Mouse (Mus musculus): Measurements from ENCODE around the gene Acox3. TPM values are rescaled to one million over a fixed set of nuclear protein-coding genes. Genes with fewer than 3 reads are reported as not detected.

The Acox3 gene
- polyA plus RNA-seq, 1 experiment from 2014 or later, result 4.1 TPM

DNA sequence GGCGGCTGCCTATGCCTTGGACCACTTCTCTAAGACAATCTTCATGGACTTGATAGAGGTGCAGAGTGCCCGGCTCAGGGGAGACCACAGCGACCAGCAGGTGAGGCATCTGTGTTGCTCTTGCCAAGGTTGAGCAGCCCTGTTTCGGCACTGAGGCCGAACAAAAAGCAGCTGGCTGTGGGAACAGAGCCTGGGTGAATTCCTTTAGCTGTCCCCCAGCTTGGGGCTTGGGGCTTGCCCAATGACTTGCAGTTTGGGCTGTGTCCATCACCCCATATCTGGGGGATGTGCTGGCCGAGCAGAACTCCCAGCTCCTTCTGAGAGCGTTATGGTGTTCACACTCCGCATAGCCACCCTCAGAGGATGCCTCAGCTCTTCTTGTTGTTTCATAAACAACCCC lies 18.7 kb downstream of the Acox3 start:
- Histone ChIP-seq H3K27ac (no peak overlapping the region), H3K9ac (no peak overlapping the region), H3K4me1 (no peaks in the 10 kb centered on the region), H3K27me3 (replicated peaks) (no peaks in the 10 kb centered on the region), H3K4me3 (no peak overlapping the region), H3K9me3 (replicated peaks) (peaks cover 4% of the 10 kb centered on the region; the same call in 1 of the 2 replicates), H3K4me2 (no peak overlapping the region), H3K36me3 (peaks cover 37% of the 10 kb centered on the region)
- 76% methylated on average over 8 of the region's 8 CpGs for WGBS (ENCODE audit: insufficient replicate concordance)
- no peak for ATAC-seq

GRCm38 (mm10) chr5:35605355-35605754 lies 22.5 kb downstream of the Acox3 start:
- H3K4me3 ChIP-seq, result no peak overlapping the region
- 53% methylated on average over 7 of the region's 7 CpGs for WGBS (ENCODE audit: insufficient replicate concordance)
- ATAC-seq, result no peak
- H3K9me3 ChIP-seq (replicated peaks), result no peaks in the 10 kb centered on the region
- H3K4me1 ChIP-seq, result peaks cover 8% of the 10 kb centered on the region
- no peak overlapping the region for H3K9ac ChIP-seq
- H3K36me3 ChIP-seq, result peaks cover 13% of the 10 kb centered on the region; the same call in 1 of the 2 replicates
- H3K27me3 ChIP-seq (replicated peaks), result no peaks in the 10 kb centered on the region
- H3K4me2 ChIP-seq, result no peak overlapping the region
- H3K27ac ChIP-seq, result no peak overlapping the region

GRCm38 (mm10) chr5:35606800-35607199 lies 24.0 kb downstream of the Acox3 start:
- H3K4me2 ChIP-seq, result no peak overlapping the region
- no peak for ATAC-seq
- H3K36me3 ChIP-seq, result 0 out of 2 replicates have a peak, but pooled peaks cover 10% of the 10 kb centered on the region
- no peak overlapping the region for H3K27ac ChIP-seq
- H3K4me1 ChIP-seq, result peaks cover 8% of the 10 kb centered on the region
- H3K9ac ChIP-seq, result no peak overlapping the region
- WGBS (ENCODE audit: insufficient replicate concordance), result 69% methylated on average over 7 of the region's 7 CpGs
- H3K4me3 ChIP-seq, result no peak overlapping the region
- H3K9me3 ChIP-seq (replicated peaks), result no peaks in the 10 kb centered on the region
- no peaks in the 10 kb centered on the region for H3K27me3 ChIP-seq (replicated peaks)

DNA sequence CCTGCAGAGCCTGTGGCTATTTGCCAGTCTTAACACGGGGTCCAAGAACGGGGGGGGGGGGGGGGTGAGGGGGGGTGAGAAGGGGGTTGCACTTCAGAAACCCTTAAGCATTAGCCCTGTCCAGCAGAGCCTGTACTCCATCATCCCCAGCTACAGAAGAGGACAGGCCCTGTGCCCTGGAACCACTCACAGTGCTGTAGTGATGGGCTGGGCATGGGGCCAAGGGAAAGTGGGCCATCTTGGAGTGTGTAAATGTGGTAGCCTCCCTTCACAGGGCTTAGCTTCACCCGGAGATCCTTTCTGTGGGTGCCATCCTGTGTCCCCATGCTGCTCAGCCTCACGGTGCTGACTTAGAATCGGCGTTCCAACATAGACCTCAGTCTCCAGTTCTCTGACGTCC lies 24.9 kb downstream of the Acox3 start:
- WGBS (ENCODE audit: insufficient replicate concordance), result 67% methylated on average over 7 of the region's 7 CpGs
- Histone ChIP-seq H3K9me3 (replicated peaks) (no peaks in the 10 kb centered on the region), H3K9ac (no peak overlapping the region), H3K27me3 (replicated peaks) (no peaks in the 10 kb centered on the region), H3K4me3 (no peak overlapping the region), H3K27ac (no peak overlapping the region), H3K36me3 (0 out of 2 replicates have a peak, but pooled peaks cover 4% of the 10 kb centered on the region), H3K4me1 (peaks cover 8% of the 10 kb centered on the region), H3K4me2 (no peak overlapping the region)
- no peak for ATAC-seq

GRCm38 (mm10) chr5:35608559-35608958 lies 25.7 kb downstream of the Acox3 start:
- Histone ChIP-seq H3K4me3 (no peak overlapping the region), H3K27ac (no peak overlapping the region), H3K9me3 (replicated peaks) (no peaks in the 10 kb centered on the region), H3K4me1 (peaks cover 8% of the 10 kb centered on the region), H3K9ac (no peak overlapping the region), H3K4me2 (no peak overlapping the region), H3K27me3 (replicated peaks) (no peaks in the 10 kb centered on the region), H3K36me3 (no peaks in the 10 kb centered on the region)
- WGBS (ENCODE audit: insufficient replicate concordance), result 67% methylated on average over 5 of the region's 5 CpGs
- ATAC-seq, result no peak

DNA sequence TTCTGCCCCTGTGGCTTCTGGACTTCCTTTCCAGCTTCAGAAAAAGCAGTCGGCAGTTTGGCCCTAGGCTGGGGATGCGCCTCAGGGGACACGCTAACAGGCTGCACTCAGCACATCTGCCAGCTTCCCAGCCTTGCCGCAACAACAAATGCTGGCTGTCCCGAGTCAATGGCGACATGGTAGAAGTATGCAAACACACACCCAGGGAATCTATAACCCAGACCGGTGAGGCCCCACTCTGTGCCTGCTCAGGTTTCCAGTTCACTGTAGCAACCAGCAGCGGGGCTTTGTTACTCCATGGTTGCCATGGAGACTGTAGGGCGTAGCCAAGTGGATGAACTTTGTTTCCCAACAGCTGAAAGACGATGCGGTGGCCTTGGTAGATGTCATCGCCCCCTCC lies 26.5 kb downstream of the Acox3 start:
- Histone ChIP-seq H3K4me1 (peaks cover 8% of the 10 kb centered on the region), H3K27me3 (replicated peaks) (no peaks in the 10 kb centered on the region), H3K9ac (no peak overlapping the region), H3K4me2 (no peak overlapping the region), H3K36me3 (no peaks in the 10 kb centered on the region), H3K9me3 (replicated peaks) (no peaks in the 10 kb centered on the region), H3K4me3 (no peak overlapping the region), H3K27ac (no peak overlapping the region)
- 53% methylated on average over 12 of the region's 12 CpGs for WGBS (ENCODE audit: insufficient replicate concordance)
- ATAC-seq, result no peak

- Histone ChIP-seq H3K9me3 (replicated peaks) (no peaks in the 10 kb centered on the region), H3K27ac (no peak overlapping the region), H3K36me3 (no peaks in the 10 kb centered on the region), H3K4me1 (peaks cover 8% of the 10 kb centered on the region), H3K4me3 (no peak overlapping the region), H3K27me3 (replicated peaks) (no peaks in the 10 kb centered on the region), H3K4me2 (no peak overlapping the region), H3K9ac (no peak overlapping the region)
- 54% methylated on average over 2 of the region's 2 CpGs for WGBS (ENCODE audit: insufficient replicate concordance)
- ATAC-seq, result no peak
Measured at GRCm38 (mm10) chr5:35609971-35610370, 27.1 kb downstream of the Acox3 start.

- WGBS (ENCODE audit: insufficient replicate concordance), result 76% methylated on average over 7 of the region's 7 CpGs
- Histone ChIP-seq H3K27ac (no peak overlapping the region), H3K36me3 (no peaks in the 10 kb centered on the region), H3K4me3 (no peak overlapping the region), H3K4me2 (no peak overlapping the region), H3K4me1 (peaks cover 8% of the 10 kb centered on the region), H3K9ac (no peak overlapping the region), H3K27me3 (replicated peaks) (no peaks in the 10 kb centered on the region), H3K9me3 (replicated peaks) (no peaks in the 10 kb centered on the region)
- ATAC-seq, result no peak
Measured at GRCm38 (mm10) chr5:35610381-35610780, 27.5 kb downstream of the Acox3 start.

DNA sequence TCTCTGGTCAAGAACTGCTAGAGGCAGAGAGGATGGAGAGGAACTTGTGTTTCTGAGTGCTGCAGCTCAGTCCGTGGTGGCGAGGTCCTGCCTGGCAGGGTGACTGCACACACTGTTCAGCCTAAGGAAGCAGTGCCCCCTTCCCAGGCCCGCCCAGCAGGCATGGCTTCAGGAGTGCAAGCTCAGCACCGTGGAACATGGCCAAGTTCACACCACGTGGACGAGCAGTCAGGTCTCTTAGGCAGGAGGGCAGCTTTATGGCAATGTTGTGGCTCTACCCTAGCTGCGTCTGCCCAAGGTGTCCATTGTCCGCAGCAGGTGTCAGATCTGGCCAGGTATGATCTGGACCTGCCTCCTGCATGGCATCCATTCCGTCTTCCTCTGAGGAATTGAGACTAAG lies 28.3 kb downstream of the Acox3 start:
- H3K4me2 ChIP-seq, result no peak overlapping the region
- no peaks in the 10 kb centered on the region for H3K27me3 ChIP-seq (replicated peaks)
- H3K36me3 ChIP-seq, result no peaks in the 10 kb centered on the region
- no peak overlapping the region for H3K27ac ChIP-seq
- H3K4me3 ChIP-seq, result no peak overlapping the region
- H3K4me1 ChIP-seq, result peaks cover 8% of the 10 kb centered on the region
- 74% methylated on average over 9 of the region's 9 CpGs for WGBS (ENCODE audit: insufficient replicate concordance)
- no peaks in the 10 kb centered on the region for H3K9me3 ChIP-seq (replicated peaks)
- no peak for ATAC-seq
- no peak overlapping the region for H3K9ac ChIP-seq

DNA sequence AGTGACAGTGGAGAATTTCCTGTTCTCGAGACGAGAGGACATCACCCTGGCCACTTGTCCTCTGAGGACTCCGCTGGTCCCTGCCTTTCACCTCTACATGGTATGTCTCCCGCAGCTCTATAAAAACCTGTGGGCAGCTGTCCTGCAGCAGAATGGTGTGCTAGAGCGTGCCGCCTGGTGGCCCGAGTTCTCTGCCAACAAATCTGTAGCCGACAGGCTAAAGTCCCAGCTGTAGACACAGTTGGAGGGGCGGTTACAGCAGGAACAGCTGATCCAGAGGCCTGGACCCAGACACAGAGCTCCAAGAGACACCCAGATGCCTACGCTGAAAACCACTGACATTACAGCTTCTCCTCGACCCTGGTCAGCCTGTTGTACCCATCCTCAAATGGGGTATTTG lies 29.1 kb downstream of the Acox3 start:
- H3K4me3 ChIP-seq, result no peak overlapping the region
- no peak overlapping the region for H3K4me2 ChIP-seq
- no peaks in the 10 kb centered on the region for H3K36me3 ChIP-seq
- WGBS (ENCODE audit: insufficient replicate concordance), result 73% methylated on average over 11 of the region's 11 CpGs
- H3K9ac ChIP-seq, result no peak overlapping the region
- H3K4me1 ChIP-seq, result peaks cover 8% of the 10 kb centered on the region
- no peak for ATAC-seq
- no peaks in the 10 kb centered on the region for H3K27me3 ChIP-seq (replicated peaks)
- H3K9me3 ChIP-seq (replicated peaks), result no peaks in the 10 kb centered on the region
- no peak overlapping the region for H3K27ac ChIP-seq

GRCm38 (mm10) chr5:35612722-35613121 lies 29.9 kb downstream of the Acox3 start:
- H3K9me3 ChIP-seq (replicated peaks), result no peaks in the 10 kb centered on the region

GRCm38 (mm10) chr5:35616943-35617342 lies 34.1 kb downstream of the Acox3 start:
- Histone ChIP-seq H3K4me3 (no peak overlapping the region), H3K4me2 (no peak overlapping the region), H3K36me3 (no peaks in the 10 kb centered on the region), H3K4me1 (no peaks in the 10 kb centered on the region), H3K9me3 (replicated peaks) (no peaks in the 10 kb centered on the region), H3K27me3 (replicated peaks) (no peaks in the 10 kb centered on the region), H3K27ac (no peak overlapping the region), H3K9ac (no peak overlapping the region)
- 54% methylated on average over 5 of the region's 5 CpGs for WGBS (ENCODE audit: insufficient replicate concordance)
- ATAC-seq, result no peak

More at GRCm38 (mm10) chr5:35612722-35613121, 29.9 kb downstream of the Acox3 start:
- Histone ChIP-seq H3K27ac (no peak overlapping the region), H3K4me1 (peaks cover 8% of the 10 kb centered on the region), H3K4me3 (no peak overlapping the region), H3K4me2 (no peak overlapping the region), H3K9ac (no peak overlapping the region), H3K27me3 (replicated peaks) (no peaks in the 10 kb centered on the region), H3K36me3 (no peaks in the 10 kb centered on the region)
- no peak for ATAC-seq
- 73% methylated on average over 8 of the region's 8 CpGs for WGBS (ENCODE audit: insufficient replicate concordance)

GRCm38 (mm10) chr5:35621114-35621513 lies 38.3 kb downstream of the Acox3 start:
- no peak for ATAC-seq
- no peaks in the 10 kb centered on the region for H3K27me3 ChIP-seq (replicated peaks)
- H3K9ac ChIP-seq, result no peak overlapping the region
- no peaks in the 10 kb centered on the region for H3K36me3 ChIP-seq
- no peaks in the 10 kb centered on the region for H3K9me3 ChIP-seq (replicated peaks)
- WGBS (ENCODE audit: insufficient replicate concordance), result 21% methylated on average over 4 of the region's 4 CpGs
- no peak overlapping the region for H3K27ac ChIP-seq
- no peak overlapping the region for H3K4me3 ChIP-seq
- H3K4me1 ChIP-seq, result no peaks in the 10 kb centered on the region
- no peak overlapping the region for H3K4me2 ChIP-seq
